Mouse (Mus musculus) neural tube, embryonic 14.5 days (tissue): ENCODE measurements around the gene Sez6l. TPM values are rescaled to one million over a fixed set of nuclear protein-coding genes. Genes with fewer than 3 reads are reported as not detected.
A peak's percentile ranks its signal among the peaks of the same experiment; 100 is the strongest.

Experiments used
- ATAC-seq: fragments of 200-750 bp; cut with Nextera tagmentation; 2 replicates; pipeline ENCODE4 v1.8.0; 2017; ENCODE audit warnings: low read depth, mild to moderate bottlenecking, moderate TSS enrichment, moderate library complexity
- H3K27ac ChIP-seq: fragments of 300-500 bp; sonication (generic); 2 replicates; pipeline ENCODE4 v1.5.1; 2014; ENCODE audit warnings: low read depth, mild to moderate bottlenecking, control low read depth, low read length, moderate library complexity, mixed read lengths
- H3K27me3 ChIP-seq: fragments of 300-500 bp; sonication (generic); 2 replicates; pipeline ENCODE4 v1.6.1; 2014; ENCODE audit warnings: low read length; ENCODE audit not compliant: control insufficient read depth, insufficient read depth
- H3K36me3 ChIP-seq: fragments of 300-500 bp; sonication (generic); 2 replicates; pipeline ENCODE4 v1.6.1; 2014; ENCODE audit warnings: low read length, mixed read lengths; ENCODE audit not compliant: control insufficient read depth, insufficient read depth
- H3K4me1 ChIP-seq: fragments of 300-500 bp; sonication (generic); 2 replicates; pipeline ENCODE4 v1.6.1; 2014; ENCODE audit warnings: low read length; ENCODE audit not compliant: control insufficient read depth, insufficient read depth
- H3K4me2 ChIP-seq: fragments of 300-500 bp; sonication (generic); 2 replicates; pipeline ENCODE4 v1.6.1; 2014; ENCODE audit warnings: mild to moderate bottlenecking, low read depth, low read length, control low read depth
- H3K4me3 ChIP-seq: fragments of 300-500 bp; sonication (generic); 2 replicates; pipeline ENCODE4 v1.5.1; 2014; ENCODE audit warnings: low read depth, low read length, control low read depth, mixed read lengths
- H3K9ac ChIP-seq: fragments of 300-500 bp; sonication (generic); replicated peaks from 2 replicates; pipeline ENCODE4 v1.6.1; 2014; ENCODE audit warnings: low read depth, mild to moderate bottlenecking, control low read depth, low read length, mixed read lengths
- H3K9me3 ChIP-seq: fragments of 300-500 bp; sonication (generic); 2 replicates; pipeline ENCODE4 v1.6.1; 2016; ENCODE audit warnings: low read length; ENCODE audit not compliant: control insufficient read depth
- WGBS: fragments of 180-500 bp; shearing (Covaris S2); extraction: QIAGEN DNeasy Blood & Tissue Kit; methylation state at CpG from one replicate; pipeline ENCODE4 v1.1.7; 2014; 5-methylcytosine and 5-hydroxymethylcytosine counted together
- polyA plus RNA-seq: library from polyadenylated mRNA; unstranded; fragments of >200 nt; fragmentation: Nextera tagmentation; extraction: Ambion mirVana; gene quantifications from 2 replicates; pipeline ENCODE4 v1.2.1, GENCODE M21; 2014

Gene Sez6l
- polyA plus RNA-seq, 1 experiment from 2014 or later = 30.4 TPM

GRCm38 (mm10) chr5:112402437-112402836 is 174.5 kb downstream of the Sez6l start:
- H3K27me3 ChIP-seq = no peaks in the 10 kb centered on the region
- H3K9ac ChIP-seq = no peak overlapping the region
- H3K27ac ChIP-seq = no peak overlapping the region
- H3K4me1 ChIP-seq = no peaks in the 10 kb centered on the region
- no peaks in the 10 kb centered on the region for H3K9me3 ChIP-seq
- ATAC-seq = no peak
- WGBS = 71% methylated on average over 3 of the region's 3 CpGs
- H3K4me3 ChIP-seq = no peak overlapping the region
- no peak overlapping the region for H3K4me2 ChIP-seq
- no peaks in the 10 kb centered on the region for H3K36me3 ChIP-seq

GRCm38 (mm10) chr5:112399284-112399683 is 177.7 kb downstream of the Sez6l start:
- Histone ChIP-seq H3K9me3 (no peaks in the 10 kb centered on the region), H3K9ac (no peak overlapping the region), H3K36me3 (no peaks in the 10 kb centered on the region), H3K4me1 (no peaks in the 10 kb centered on the region), H3K4me2 (no peak overlapping the region), H3K4me3 (no peak overlapping the region), H3K27ac (no peak overlapping the region), H3K27me3 (no peaks in the 10 kb centered on the region)
- ATAC-seq = no peak
- whole genome bisulfite sequencing = 84% methylated on average over 10 of the region's 10 CpGs

GRCm38 (mm10) chr5:112396066-112396465 is 180.9 kb downstream of the Sez6l start:
- peaks cover 9% of the 10 kb centered on the region; the same call in 1 of the 2 replicates for H3K4me1 ChIP-seq
- no peak overlapping the region for H3K4me3 ChIP-seq
- H3K27ac ChIP-seq = no peak overlapping the region
- H3K9ac ChIP-seq = no peak overlapping the region
- 39% methylated on average over 18 of the region's 18 CpGs for WGBS
- H3K9me3 ChIP-seq = no peaks in the 10 kb centered on the region
- no peaks in the 10 kb centered on the region for H3K27me3 ChIP-seq
- no peak overlapping the region for H3K4me2 ChIP-seq
- ATAC-seq = no peak
- H3K36me3 ChIP-seq = peaks cover 5% of the 10 kb centered on the region

- Histone ChIP-seq H3K27me3 (no peaks in the 10 kb centered on the region), H3K4me1 (peaks cover 9% of the 10 kb centered on the region), H3K9me3 (no peaks in the 10 kb centered on the region), H3K4me2 (peak within 1 kb of the TSS; percentile 68), H3K4me3 (peak within 1 kb of the TSS; percentile 62), H3K36me3 (peaks cover 10% of the 10 kb centered on the region), H3K27ac (peak within 1 kb of the TSS; percentile 71), H3K9ac (peak within 1 kb of the TSS; percentile 83)
- under 1% methylated on average over 28 of the region's 67 CpGs for WGBS
- ATAC-seq = peak; percentile 90
These were observed 182.1 kb downstream of the Sez6l start, which contains the start of gene Asphd2 for GRCm38 (mm10) chr5:112394779-112395443. TSS of gene Asphd2 (minus strand) at chr5:112394866.

- peaks cover 13% of the 10 kb centered on the region for H3K4me1 ChIP-seq
- peaks cover 10% of the 10 kb centered on the region for H3K36me3 ChIP-seq
- H3K9me3 ChIP-seq = no peaks in the 10 kb centered on the region
- peak overlapping the region; percentile 68 for H3K4me2 ChIP-seq
- ATAC-seq = peak; percentile 81
- H3K27ac ChIP-seq = peak overlapping the region; percentile 71; the same call in 1 of the 2 replicates
- no peaks in the 10 kb centered on the region for H3K27me3 ChIP-seq
- H3K4me3 ChIP-seq = peak overlapping the region; percentile 62
- WGBS = under 1% methylated on average over 25 of the region's 28 CpGs
- H3K9ac ChIP-seq = peak overlapping the region; percentile 83
These were observed 182.6 kb downstream of the Sez6l start for GRCm38 (mm10) chr5:112394415-112394763.

GRCm38 (mm10) chr5:112393741-112394414 is 183.1 kb downstream of the Sez6l start:
- no peak overlapping the region for H3K27ac ChIP-seq
- ATAC-seq = 0 out of 2 replicates have a peak, but pooled peaks have one; percentile 31
- 10% methylated on average over 18 of the region's 18 CpGs for WGBS
- no peaks in the 10 kb centered on the region for H3K9me3 ChIP-seq
- peak overlapping the region; percentile 68 for H3K4me2 ChIP-seq
- H3K4me1 ChIP-seq = peaks cover 18% of the 10 kb centered on the region
- no peaks in the 10 kb centered on the region for H3K27me3 ChIP-seq
- H3K4me3 ChIP-seq = peak overlapping the region; percentile 62
- H3K9ac ChIP-seq = peak overlapping the region; percentile 83
- peaks cover 10% of the 10 kb centered on the region for H3K36me3 ChIP-seq

- 72% methylated on average over 27 of the region's 27 CpGs for whole genome bisulfite sequencing
- Histone ChIP-seq H3K9me3 (no peaks in the 10 kb centered on the region), H3K27ac (no peak overlapping the region), H3K36me3 (peaks cover 19% of the 10 kb centered on the region), H3K4me2 (no peak overlapping the region), H3K4me1 (peaks cover 19% of the 10 kb centered on the region), H3K9ac (no peak overlapping the region), H3K27me3 (no peaks in the 10 kb centered on the region), H3K4me3 (no peak overlapping the region)
- ATAC-seq = no peak
These were observed 185.2 kb downstream of the Sez6l start for GRCm38 (mm10) chr5:112391676-112392323.

- Histone ChIP-seq H3K27me3 (no peaks in the 10 kb centered on the region), H3K9ac (no peak overlapping the region), H3K4me1 (peaks cover 19% of the 10 kb centered on the region), H3K4me2 (no peak overlapping the region), H3K36me3 (peaks cover 23% of the 10 kb centered on the region), H3K4me3 (no peak overlapping the region), H3K9me3 (no peaks in the 10 kb centered on the region), H3K27ac (no peak overlapping the region)
- no peak for ATAC-seq
- WGBS = 65% methylated on average over 16 of the region's 16 CpGs
These were observed 186.0 kb downstream of the Sez6l start for GRCm38 (mm10) chr5:112391002-112391401.

GRCm38 (mm10) chr5:112389352-112389751 is 187.6 kb downstream of the Sez6l start:
- no peak overlapping the region; the same call in 1 of the 2 replicates for H3K9ac ChIP-seq
- no peaks in the 10 kb centered on the region for H3K9me3 ChIP-seq
- peaks cover 29% of the 10 kb centered on the region for H3K36me3 ChIP-seq
- H3K4me3 ChIP-seq = no peak overlapping the region
- H3K4me2 ChIP-seq = no peak overlapping the region
- 76% methylated on average over 9 of the region's 9 CpGs for WGBS
- no peak overlapping the region for H3K27ac ChIP-seq
- H3K4me1 ChIP-seq = peaks cover 19% of the 10 kb centered on the region
- no peak for ATAC-seq
- no peaks in the 10 kb centered on the region for H3K27me3 ChIP-seq
